Mouse (Mus musculus) midbrain, embryonic 12.5 days (tissue): ENCODE results near the gene Fgf12. TPM values are rescaled to one million over a fixed set of nuclear protein-coding genes. Genes with fewer than 3 reads are reported as not detected.

Experiments used
- ATAC-seq: fragments of 200-750 bp; cut with Nextera tagmentation; 2 replicates; pipeline ENCODE4 v1.8.0; 2017; ENCODE audit warnings: low read depth, moderate TSS enrichment, moderate library complexity; ENCODE audit not compliant: low FRiP score
- H3K27ac ChIP-seq: fragments of 300-500 bp; sonication (generic); replicated peaks from 2 replicates; pipeline ENCODE4 v1.5.1; 2016; ENCODE audit warnings: mild to moderate bottlenecking
- H3K27me3 ChIP-seq: fragments of 300-500 bp; sonication (generic); 2 replicates; pipeline ENCODE4 v1.6.1; 2016; ENCODE audit warnings: mild to moderate bottlenecking
- H3K36me3 ChIP-seq: fragments of 300-500 bp; sonication (generic); 2 replicates; pipeline ENCODE4 v1.6.1; 2016
- H3K4me1 ChIP-seq: fragments of 300-500 bp; sonication (generic); 2 replicates; pipeline ENCODE4 v1.6.1; 2016
- H3K4me2 ChIP-seq: fragments of 300-500 bp; sonication (generic); replicated peaks from 2 replicates; pipeline ENCODE4 v1.6.1; 2016; ENCODE audit warnings: mild to moderate bottlenecking, moderate library complexity
- H3K4me3 ChIP-seq: fragments of 300-500 bp; sonication (generic); 2 replicates; pipeline ENCODE4 v1.5.1; 2016; ENCODE audit warnings: mild to moderate bottlenecking
- H3K9ac ChIP-seq: fragments of 300-500 bp; sonication (generic); replicated peaks from 2 replicates; pipeline ENCODE4 v1.6.1; 2016; ENCODE audit warnings: mild to moderate bottlenecking, moderate library complexity
- H3K9me3 ChIP-seq: fragments of 300-500 bp; sonication (generic); 2 replicates; pipeline ENCODE4 v1.6.1; 2016; ENCODE audit warnings: mild to moderate bottlenecking
- WGBS: fragments of 180-500 bp; shearing (Covaris S2); methylation state at CpG from one replicate; pipeline ENCODE4 v1.1.7; 2016; 5-methylcytosine and 5-hydroxymethylcytosine counted together
- polyA plus RNA-seq: library from polyadenylated mRNA; unstranded; fragments of >200 nt; fragmentation: Nextera tagmentation; extraction: Ambion mirVana; gene quantifications from 2 replicates; pipeline ENCODE4 v1.2.1, GENCODE M21; 2016

Fgf12 gene
- polyA plus RNA-seq, 1 experiment from 2014 or later = 5.8 TPM

DNA sequence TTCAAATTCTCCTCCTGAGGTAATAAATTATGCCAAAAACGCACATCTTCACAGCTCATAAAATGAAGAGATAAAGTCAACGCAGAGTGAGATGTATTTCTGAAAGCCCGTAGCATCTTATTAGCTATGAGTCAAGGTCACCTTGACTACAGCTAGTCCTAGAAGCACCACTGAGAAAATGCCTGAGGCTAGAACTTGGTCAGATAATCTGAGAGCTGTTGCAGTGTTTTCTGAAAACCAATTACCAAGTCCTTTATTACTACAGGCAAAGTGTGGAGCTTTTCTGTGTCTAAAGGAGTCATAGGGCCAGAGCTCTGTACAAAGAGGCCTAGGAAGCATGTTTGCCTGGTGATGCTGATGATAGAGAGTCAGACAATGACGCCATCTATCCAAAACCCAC is 498.6 kb downstream of the Fgf12 start:
- Histone ChIP-seq H3K27me3 (0 out of 2 replicates have a peak, but pooled peaks cover 5% of the 10 kb centered on the region), H3K36me3 (no peaks in the 10 kb centered on the region), H3K9ac (no peak overlapping the region), H3K4me3 (no peak overlapping the region), H3K27ac (no peak overlapping the region), H3K4me1 (no peaks in the 10 kb centered on the region), H3K4me2 (no peak overlapping the region), H3K9me3 (no peaks in the 10 kb centered on the region)
- ATAC-seq = peak; percentile 45; the same call in 1 of the 2 replicates
- WGBS = 89% methylated on average over 4 of the region's 4 CpGs

DNA sequence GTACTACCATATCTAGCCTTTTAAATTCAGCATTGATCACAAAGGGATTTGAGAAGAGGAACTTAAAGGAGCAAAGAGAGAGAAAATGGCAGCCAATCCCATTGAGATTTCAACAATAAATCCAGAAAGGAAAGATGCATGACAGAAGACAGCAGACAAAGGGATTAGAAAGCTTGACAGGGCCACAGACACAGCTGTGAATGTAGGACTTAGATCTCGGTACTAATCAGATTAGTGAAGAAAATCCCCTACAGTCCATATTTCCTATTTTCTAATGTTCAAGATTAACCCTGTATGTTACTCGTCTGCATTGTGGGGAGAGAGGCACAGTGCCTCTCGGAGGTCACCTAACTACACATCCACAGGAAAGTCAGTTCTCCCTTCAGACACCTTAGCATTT is 500.9 kb downstream of the Fgf12 start:
- ATAC-seq = peak; percentile 47; the same call in 1 of the 2 replicates
- 24% methylated on average over 3 of the region's 3 CpGs for WGBS
- Histone ChIP-seq H3K36me3 (no peaks in the 10 kb centered on the region), H3K4me1 (no peaks in the 10 kb centered on the region), H3K4me2 (no peak overlapping the region), H3K9ac (no peak overlapping the region), H3K4me3 (no peak overlapping the region), H3K27ac (no peak overlapping the region), H3K27me3 (0 out of 2 replicates have a peak, but pooled peaks cover 5% of the 10 kb centered on the region), H3K9me3 (no peaks in the 10 kb centered on the region)

DNA sequence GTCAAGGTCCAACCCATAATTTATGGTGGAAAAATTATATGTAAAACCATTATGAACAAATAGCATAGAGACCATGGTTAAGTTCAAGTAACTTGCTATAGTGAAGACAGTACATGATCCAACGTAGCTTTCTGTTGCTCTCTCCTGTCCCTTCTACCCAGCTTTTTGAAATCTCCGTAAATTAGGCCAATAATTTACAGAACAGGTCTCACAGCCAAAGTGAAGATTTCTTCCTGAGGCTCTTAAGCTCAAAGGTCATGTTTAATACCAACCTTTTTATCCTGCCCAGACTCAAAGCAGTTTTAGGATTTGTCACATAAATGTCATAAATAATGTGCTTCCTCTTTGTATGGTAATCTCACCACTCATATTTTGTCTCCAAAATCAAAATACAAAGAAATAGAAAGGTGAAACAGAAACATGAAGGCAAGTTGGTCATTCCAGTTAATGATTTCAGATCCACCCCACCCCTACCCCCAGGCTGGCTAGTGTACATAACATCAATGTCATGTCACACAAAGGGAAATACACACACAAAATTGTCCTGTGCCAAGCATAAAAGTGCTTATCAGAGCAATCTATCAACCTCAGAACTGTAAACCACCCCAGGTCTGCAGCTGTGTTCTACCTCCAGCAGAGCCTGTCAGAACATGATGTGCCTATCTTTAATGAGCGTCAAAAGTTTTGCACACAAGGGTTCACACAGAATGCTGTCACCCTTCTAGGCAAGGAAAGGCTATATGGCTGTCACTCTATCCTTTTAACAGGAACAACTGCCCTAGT is 509.8 kb downstream of the Fgf12 start:
- no peaks in the 10 kb centered on the region for H3K27me3 ChIP-seq
- no peak for ATAC-seq
- 89% methylated on average over 3 of the region's 3 CpGs for WGBS

DNA sequence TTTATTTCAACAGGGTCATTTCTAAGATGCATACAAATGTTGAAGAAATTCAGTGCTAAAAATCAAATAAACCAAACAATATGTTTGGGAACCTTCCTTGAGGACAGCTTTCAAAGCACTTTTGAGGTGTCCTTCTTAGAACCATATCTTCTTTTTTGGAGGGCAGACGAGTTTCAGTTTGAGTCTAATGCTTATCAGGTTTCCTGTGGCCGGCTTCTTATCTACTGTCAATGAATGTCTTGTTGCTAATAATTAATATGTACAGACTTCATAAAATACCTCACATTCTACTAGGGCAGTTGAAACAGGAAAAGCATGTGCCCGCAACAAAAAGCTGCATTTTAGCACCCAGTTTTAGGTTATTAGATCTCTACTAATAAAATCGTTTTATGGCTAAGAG is 513.5 kb downstream of the Fgf12 start:
- H3K9ac ChIP-seq = no peak overlapping the region
- H3K4me3 ChIP-seq = no peak overlapping the region
- H3K9me3 ChIP-seq = no peaks in the 10 kb centered on the region
- WGBS = 82% methylated on average over 4 of the region's 4 CpGs
- H3K36me3 ChIP-seq = no peaks in the 10 kb centered on the region
- ATAC-seq = no peak
- H3K27me3 ChIP-seq = no peaks in the 10 kb centered on the region
- H3K4me2 ChIP-seq = no peak overlapping the region
- H3K27ac ChIP-seq = no peak overlapping the region
- peaks cover 6% of the 10 kb centered on the region; the same call in 1 of the 2 replicates for H3K4me1 ChIP-seq

More for the DNA sequence above, 509.8 kb downstream of the Fgf12 start:
- no peak overlapping the region for H3K9ac ChIP-seq
- H3K36me3 ChIP-seq = no peaks in the 10 kb centered on the region
- H3K27ac ChIP-seq = no peak overlapping the region
- peaks cover 6% of the 10 kb centered on the region; the same call in 1 of the 2 replicates for H3K4me1 ChIP-seq
- H3K9me3 ChIP-seq = no peaks in the 10 kb centered on the region
- no peak overlapping the region for H3K4me2 ChIP-seq
- H3K4me3 ChIP-seq = no peak overlapping the region

DNA sequence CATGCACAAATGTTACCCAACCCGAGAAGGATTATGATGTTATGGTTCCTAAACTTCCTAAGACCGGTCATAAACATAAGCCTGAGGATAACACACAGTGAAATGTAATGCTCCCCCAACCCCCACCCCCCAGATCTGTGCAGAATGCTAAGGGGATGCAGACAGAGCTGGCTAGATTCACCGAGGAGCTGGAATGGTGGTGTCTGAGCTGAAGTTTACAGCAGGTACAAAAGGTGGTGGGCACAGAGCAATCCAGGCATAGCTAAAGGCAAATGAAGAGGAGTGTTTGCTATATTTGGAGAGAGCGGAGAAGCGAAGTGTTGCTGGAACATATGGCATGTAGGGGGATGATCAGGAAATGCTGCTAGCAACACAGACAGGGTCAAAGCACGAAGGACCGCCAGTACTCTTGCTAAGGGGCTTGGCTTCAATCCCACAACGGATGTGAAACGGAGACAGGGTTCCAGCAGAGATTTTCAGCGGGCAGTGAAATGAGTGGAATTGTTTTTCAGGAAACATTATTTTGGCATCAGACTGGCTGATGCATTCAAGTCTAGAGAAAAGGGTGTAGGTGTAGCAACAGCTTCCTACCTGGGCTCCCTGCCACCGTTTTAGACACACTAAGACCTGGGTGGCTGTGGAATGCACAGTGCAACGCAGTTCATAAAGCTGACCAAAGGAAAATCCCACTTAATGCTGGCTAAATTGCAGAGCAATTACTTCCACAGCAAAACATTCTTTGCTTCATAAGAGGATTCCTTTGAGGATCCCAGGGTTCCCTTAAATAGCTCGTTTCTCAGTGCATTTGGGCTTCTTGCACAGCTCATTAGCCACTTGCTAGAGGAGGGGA is 514.6 kb downstream of the Fgf12 start:
- Histone ChIP-seq H3K27ac (no peak overlapping the region), H3K4me2 (no peak overlapping the region), H3K4me3 (no peak overlapping the region), H3K27me3 (no peaks in the 10 kb centered on the region), H3K9ac (no peak overlapping the region), H3K36me3 (no peaks in the 10 kb centered on the region), H3K4me1 (peaks cover 6% of the 10 kb centered on the region; the same call in 1 of the 2 replicates), H3K9me3 (no peaks in the 10 kb centered on the region)
- no peak for ATAC-seq
- 54% methylated on average over 13 of the region's 13 CpGs for WGBS

DNA sequence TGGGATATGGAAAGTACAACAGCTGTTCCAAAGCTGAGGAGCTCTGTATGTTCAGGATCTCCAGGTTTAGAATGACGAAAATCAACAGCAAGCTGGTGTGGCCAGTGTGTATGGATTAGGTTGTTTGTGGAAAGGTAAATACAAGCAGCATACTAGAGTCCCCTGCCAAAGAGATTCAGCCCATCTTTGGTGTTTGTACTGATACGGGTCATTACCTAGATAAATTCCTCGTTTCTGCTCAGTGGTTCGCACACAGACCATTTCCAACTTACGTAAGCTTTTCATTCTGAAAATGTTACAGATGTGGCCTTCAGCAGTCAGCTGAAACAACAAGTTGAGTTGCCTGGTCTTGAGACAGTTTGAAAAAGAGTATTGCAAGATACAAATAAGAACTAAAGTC is 536.9 kb downstream of the Fgf12 start:
- WGBS = 80% methylated on average over 5 of the region's 5 CpGs
- Histone ChIP-seq H3K36me3 (no peaks in the 10 kb centered on the region), H3K9ac (no peak overlapping the region), H3K9me3 (no peaks in the 10 kb centered on the region), H3K4me3 (no peak overlapping the region), H3K27me3 (no peaks in the 10 kb centered on the region), H3K27ac (no peak overlapping the region), H3K4me2 (no peak overlapping the region), H3K4me1 (no peaks in the 10 kb centered on the region)
- ATAC-seq = no peak

DNA sequence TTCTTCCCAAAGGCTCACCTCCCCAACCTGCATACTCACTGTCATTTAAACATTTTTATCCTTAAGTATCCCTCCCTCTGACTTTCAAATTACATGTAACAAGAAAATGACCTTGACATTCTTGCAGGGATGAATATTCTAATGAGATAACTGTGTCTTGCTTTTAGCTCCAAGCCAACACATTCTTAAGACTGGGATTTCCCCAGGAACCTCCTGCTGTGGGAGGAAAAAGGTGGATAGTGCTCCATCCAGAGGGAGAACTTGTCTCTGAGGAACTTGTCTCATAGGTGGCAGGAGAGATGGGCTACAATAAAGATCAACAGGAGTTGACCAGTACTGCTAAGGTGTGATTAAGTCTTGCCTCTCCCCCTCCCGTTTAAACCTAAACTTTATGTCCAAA is 540.5 kb downstream of the Fgf12 start:
- H3K4me2 ChIP-seq = no peak overlapping the region
- no peak overlapping the region for H3K27ac ChIP-seq
- no peaks in the 10 kb centered on the region for H3K9me3 ChIP-seq
- H3K4me3 ChIP-seq = no peak overlapping the region
- no peaks in the 10 kb centered on the region for H3K4me1 ChIP-seq
- no peaks in the 10 kb centered on the region for H3K27me3 ChIP-seq
- WGBS = 90% methylated on average over 1 of the region's 1 CpGs
- H3K36me3 ChIP-seq = no peaks in the 10 kb centered on the region
- H3K9ac ChIP-seq = no peak overlapping the region
- ATAC-seq = no peak

DNA sequence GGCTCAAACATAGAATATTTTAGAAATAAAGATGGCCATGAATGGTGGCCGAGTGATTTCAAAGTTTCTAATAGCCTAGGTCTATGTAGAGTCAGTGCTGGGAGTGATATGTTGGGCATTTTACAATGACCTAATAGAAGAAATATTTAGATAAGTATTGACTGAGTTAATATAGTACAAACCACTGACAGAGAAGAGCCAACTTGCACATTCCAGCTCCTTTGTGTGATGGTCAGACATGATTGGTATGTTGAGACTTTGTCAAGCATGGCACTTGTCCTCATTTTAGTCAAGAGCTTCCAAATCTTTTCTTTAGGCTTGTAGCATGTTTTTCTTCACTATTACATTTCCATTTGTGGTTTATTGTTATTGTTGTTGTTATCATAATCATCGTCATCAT is 596.4 kb downstream of the Fgf12 start:
- no peaks in the 10 kb centered on the region for H3K9me3 ChIP-seq
- 93% methylated on average over 2 of the region's 2 CpGs for WGBS
- no peak overlapping the region for H3K27ac ChIP-seq
- H3K36me3 ChIP-seq = no peaks in the 10 kb centered on the region
- H3K4me1 ChIP-seq = no peaks in the 10 kb centered on the region
- no peak overlapping the region for H3K4me2 ChIP-seq
- H3K4me3 ChIP-seq = no peak overlapping the region
- no peak overlapping the region for H3K9ac ChIP-seq
- ATAC-seq = no peak
- no peaks in the 10 kb centered on the region for H3K27me3 ChIP-seq

DNA sequence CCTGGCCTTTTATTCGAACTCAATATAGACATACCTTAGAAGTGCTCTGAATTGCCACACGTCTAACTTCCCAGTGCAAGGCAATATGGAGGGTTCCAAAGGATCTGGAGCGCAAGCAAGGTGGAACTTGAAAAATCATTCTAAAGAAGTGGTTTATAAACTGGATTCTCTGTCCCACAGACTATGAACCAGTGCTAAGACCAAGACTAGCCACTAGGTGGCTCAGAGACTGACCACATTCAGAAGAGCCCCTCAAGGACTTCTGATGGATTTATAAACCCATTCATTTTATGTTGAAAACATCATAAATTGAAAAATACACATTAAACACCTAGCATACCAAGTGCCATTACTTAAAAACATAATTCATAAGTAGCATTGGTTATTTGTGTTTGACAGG is 611.9 kb downstream of the Fgf12 start:
- Histone ChIP-seq H3K36me3 (no peaks in the 10 kb centered on the region), H3K4me2 (no peak overlapping the region), H3K4me1 (no peaks in the 10 kb centered on the region), H3K4me3 (no peak overlapping the region), H3K9me3 (no peaks in the 10 kb centered on the region), H3K27me3 (no peaks in the 10 kb centered on the region), H3K9ac (no peak overlapping the region), H3K27ac (no peak overlapping the region)
- 0 out of 2 replicates have a peak, but pooled peaks have one; percentile 38 for ATAC-seq
- 85% methylated on average over 3 of the region's 3 CpGs for WGBS

DNA sequence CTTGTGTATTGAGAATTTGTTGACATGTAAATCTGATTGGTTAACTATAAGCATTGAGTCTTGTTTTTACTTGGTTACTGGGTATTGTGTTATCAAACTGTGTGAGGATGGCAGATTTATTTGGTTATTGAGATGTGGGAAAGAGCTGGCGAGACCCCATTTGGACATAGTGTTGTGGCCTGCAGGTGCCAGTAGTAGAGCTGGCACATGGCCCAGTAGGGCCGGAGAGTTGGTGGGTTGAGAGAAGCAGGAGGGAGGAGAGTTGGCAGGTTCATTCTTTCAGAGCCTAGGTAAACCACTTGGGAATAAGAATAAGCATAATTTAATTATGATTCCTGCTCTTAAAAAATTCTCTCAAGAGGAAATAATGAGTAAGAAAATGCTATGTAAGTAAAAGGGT is 625.9 kb downstream of the Fgf12 start:
- no peak overlapping the region for H3K4me2 ChIP-seq
- H3K27ac ChIP-seq = no peak overlapping the region
- 91% methylated on average over 2 of the region's 2 CpGs for WGBS
- H3K36me3 ChIP-seq = no peaks in the 10 kb centered on the region
- no peaks in the 10 kb centered on the region for H3K4me1 ChIP-seq
- no peaks in the 10 kb centered on the region for H3K9me3 ChIP-seq
- no peak for ATAC-seq
- no peak overlapping the region for H3K4me3 ChIP-seq
- no peak overlapping the region for H3K9ac ChIP-seq
- no peaks in the 10 kb centered on the region for H3K27me3 ChIP-seq
